Mouse (Mus musculus): Measurements from ENCODE around the gene Slco1a6.

The Slco1a6 gene

GRCm38 (mm10) chr6:142035771-142036170 is 172.6 kb downstream of the Slco1a6 start:
- DNase-seq: no peak
